Mouse (Mus musculus): ENCODE results near the gene Frk. TPM values are rescaled to one million over a fixed set of nuclear protein-coding genes. Genes with fewer than 3 reads are reported as not detected.
"Not testable (repeated sequence)": the region's sequence is repeated elsewhere in the genome, so short reads cannot be mapped to it uniquely, and the experiment has no call there.

Gene Frk
- 10 to 100 TPM in 1 of 2 experiments, 1 to 10 TPM in 1; 7.1 to 19.8 TPM for total RNA-seq (2021)
- polyA plus RNA-seq (2012; rRNA removed) = 0.97 and 1.3 TPM in 2 replicates
- long read RNA-seq, full-length matches to known transcripts = 9 of 13 reads
- long read RNA-seq, partial matches to known transcripts = 1 of 13 reads
- long read RNA-seq, other reads (novel, unspliced or antisense) = 3 of 13 reads

- DNase-seq = peak; percentile 75
Observed at GRCm38 (mm10) chr10:34483297-34484013, at the start of gene Frk. Gene Frk, plus strand, starts transcription at chr10:34483399.

- DNase-seq = not testable (repeated sequence)
Observed at GRCm38 (mm10) chr10:34434191-34434590, 49.0 kb upstream of the Frk start.

- DNase-seq = no peak
Observed at GRCm38 (mm10) chr10:34449469-34449868, 33.7 kb upstream of the Frk start.

DNA sequence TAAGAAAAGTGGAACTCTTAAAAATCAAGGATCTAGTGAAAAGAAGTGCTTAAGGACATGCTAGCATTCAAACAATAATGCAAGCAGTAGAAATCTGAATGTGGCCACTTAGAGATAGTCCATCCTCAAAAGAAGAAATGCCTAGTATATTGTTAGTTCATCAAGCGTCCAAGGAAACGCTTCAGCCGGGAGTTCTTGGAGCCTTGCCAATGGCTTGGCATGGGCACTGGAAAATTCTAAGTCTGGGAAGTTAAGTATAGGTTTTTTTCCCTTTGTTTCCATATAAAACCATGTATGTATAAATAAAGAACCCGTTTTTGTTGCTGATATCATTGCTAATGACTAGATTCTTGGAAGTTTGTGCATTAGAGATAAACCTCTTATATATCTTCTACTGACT is 21.7 kb upstream of the Frk start:
- peak; percentile 17 for DNase-seq

DNA sequence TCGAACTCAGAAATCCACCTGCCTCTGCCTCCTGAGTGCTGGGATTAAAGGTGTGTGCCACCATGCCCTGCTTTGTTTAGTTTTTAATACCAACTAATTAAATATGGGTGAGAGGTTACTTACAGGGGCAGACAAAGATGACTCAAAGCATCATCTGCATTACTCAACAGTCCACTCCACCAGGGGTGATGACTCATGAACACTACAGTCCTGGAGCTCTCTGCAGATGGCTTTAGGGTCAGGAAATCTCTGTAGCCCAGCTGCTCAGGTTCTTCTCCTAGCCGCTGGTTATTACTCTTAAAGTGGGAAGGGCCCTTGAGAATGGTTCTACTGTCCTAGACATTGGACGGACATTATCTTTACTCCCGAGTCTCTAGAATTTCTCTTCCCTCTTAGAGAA is 18.9 kb upstream of the Frk start:
- peak; percentile 57 for DNase-seq

- no peak for DNase-seq
Observed at GRCm38 (mm10) chr10:34469037-34469436, 14.2 kb upstream of the Frk start.

GRCm38 (mm10) chr10:34479942-34480455 is 3.2 kb upstream of the Frk start:
- DNase-seq = no peak

GRCm38 (mm10) chr10:34484014-34484411 is 814 bp downstream of the Frk start:
- no peak for DNase-seq

GRCm38 (mm10) chr10:34485079-34485478 is 1.9 kb downstream of the Frk start:
- DNase-seq = peak; percentile 53

DNA sequence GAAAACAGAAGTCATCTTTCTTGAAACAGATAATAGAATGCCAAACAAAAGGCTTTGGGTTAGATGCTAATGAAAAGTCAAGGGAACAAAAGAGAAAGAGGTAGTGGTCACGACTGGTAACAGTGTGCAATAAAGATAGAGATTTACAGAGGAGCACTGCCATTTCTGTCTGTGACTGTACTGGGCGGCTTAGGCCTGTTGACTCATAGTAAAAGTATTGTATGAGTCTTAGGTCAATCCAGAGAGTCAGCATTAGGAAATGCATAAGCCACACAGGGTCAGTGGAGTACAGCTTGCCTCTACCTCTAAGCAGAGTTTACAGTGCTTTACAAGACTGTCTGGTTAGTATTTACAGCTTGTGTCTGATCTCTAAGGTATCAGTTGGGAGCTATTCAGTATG is 24.6 kb downstream of the Frk start:
- DNase-seq = peak; percentile 30

DNA sequence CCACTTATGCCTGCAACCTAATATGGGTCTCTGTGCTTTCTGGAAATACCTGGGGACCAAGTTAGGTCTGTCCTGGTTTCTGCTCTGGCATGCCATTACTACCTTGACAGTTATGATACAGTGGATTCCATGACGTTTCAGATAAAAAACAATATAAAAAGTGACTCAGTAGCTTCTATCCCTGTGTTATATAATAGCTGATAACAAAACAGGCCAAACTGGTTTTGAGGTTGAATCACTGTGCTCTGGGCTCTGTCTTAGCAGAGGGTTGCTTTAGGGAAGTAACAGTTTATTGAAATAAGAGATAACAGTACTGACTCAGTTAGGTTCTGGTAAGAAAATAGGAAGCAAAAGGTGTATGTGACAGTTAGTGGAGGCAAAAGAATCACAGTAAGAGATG is 25.4 kb downstream of the Frk start:
- no peak for DNase-seq

- DNase-seq = peak; percentile 51
Observed at GRCm38 (mm10) chr10:34509256-34509655, 26.1 kb downstream of the Frk start.

DNA sequence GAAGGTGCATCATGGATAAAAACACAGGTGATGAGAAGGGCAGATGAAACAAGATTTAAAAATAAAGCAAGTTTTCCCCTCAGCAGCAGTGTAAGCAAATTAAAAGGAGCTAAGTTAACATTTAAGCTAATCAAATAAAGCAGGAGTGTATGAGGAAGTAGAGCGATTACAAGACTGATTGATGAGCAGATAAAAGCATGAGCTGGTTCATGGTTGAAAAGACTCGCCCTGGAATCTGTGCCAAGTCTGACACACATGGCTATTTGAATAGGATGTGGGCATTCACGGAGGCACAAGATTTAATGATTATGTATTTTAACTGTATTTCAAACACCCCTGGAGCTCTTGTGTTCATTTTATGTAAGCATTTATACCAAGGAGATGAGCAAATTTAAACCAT is 28.0 kb downstream of the Frk start:
- peak; percentile 35 for DNase-seq

GRCm38 (mm10) chr10:34512551-34512950 is 29.4 kb downstream of the Frk start:
- DNase-seq = peak; percentile 28

DNA sequence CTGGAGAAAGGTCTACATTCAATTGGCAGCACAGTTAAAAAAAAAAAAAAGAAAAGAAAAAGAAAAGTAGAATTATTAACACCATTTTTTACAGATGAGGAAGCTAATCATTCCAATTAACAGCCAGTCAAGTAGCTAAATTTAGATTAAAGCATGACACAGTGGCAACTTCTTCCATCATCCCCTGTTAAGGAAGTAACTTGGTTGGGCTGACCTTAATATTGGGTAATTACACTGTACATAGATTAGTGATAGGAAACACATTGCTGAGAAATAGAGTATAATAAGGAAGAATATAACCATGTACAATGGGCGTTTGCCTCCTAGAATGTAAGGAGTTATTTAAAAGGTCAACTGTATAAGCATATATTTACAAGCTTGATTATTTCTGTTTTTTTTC is 42.4 kb downstream of the Frk start:
- DNase-seq = no peak

DNA sequence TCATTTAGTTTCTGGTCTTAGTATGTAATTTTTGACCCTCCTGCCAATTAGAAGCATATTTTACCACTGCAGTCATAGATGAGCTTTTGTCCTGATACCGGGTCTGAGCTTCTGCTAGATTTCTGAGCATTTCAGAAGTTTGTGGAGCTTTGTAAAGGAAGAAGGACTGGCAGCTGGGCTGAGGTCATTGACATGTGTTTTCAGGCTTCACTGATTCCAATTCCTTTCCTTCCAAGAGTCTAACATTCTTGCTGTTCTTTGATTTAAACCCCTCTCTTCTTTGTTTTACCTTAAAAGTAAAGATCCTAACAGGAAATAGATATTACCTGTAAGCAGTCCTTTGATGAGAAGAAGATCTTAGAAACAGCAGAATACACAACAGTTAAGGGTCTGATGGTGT is 48.6 kb downstream of the Frk start:
- DNase-seq = no peak

GRCm38 (mm10) chr10:34532507-34532906 is 49.3 kb downstream of the Frk start:
- no peak for DNase-seq

GRCm38 (mm10) chr10:34540687-34541086 is 57.5 kb downstream of the Frk start:
- no peak for DNase-seq

- no peak for DNase-seq
Observed at GRCm38 (mm10) chr10:34541717-34542490, 58.7 kb downstream of the Frk start.

GRCm38 (mm10) chr10:34550612-34551011 is 67.4 kb downstream of the Frk start:
- no peak for DNase-seq

GRCm38 (mm10) chr10:34551636-34552035 is 68.4 kb downstream of the Frk start:
- DNase-seq = no peak

DNA sequence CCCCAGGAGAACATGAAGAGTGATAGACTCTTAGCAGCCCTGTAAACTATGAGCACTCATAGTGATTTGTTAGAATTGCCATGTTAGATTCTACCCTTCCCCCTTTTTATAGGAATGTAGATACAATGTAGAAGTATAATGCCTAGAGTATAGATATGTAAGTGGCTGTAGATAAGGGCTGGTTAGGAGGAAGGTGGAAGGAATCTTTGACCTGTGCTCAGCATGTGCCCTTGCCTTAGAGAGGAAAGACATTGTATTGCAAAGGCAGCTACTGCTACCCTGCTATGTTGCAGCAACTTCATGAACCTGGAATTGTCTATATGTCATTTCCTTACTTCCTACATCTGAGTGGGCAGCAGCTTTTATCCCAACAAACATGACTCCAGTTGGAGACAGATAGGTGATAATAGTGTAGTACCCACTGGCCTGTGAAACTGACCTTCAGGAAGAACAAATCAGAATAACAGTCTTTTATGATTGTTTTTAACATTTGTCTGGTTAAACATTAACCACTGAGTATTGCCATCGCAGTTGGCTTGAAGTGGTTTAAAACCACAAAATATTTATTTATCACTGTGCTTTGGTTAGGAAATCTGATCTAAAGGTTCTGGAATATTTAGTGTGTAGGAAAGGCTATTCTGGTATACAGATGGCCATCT is 80.4 kb downstream of the Frk start:
- DNase-seq = no peak

All from adrenal gland, adult 2 months (tissue).